Mouse (Mus musculus) layer of hippocampus, postnatal 10 days (tissue): ENCODE measurements at regions not wholly inside any gene's neighbourhood (a gene's known extent, or its start where the extent isn't known, plus 50 kb on each side); places are given as distances from the start of the nearest gene placed in this dataset.
"Not testable (repeated sequence)": the region's sequence is repeated elsewhere in the genome, so short reads cannot be mapped to it uniquely, and the experiment has no call there.

ENCODE experiments used
- DNase-seq, 2 experiments: peaks; one replicate each; pipeline ENCODE4 v3.0.0; 2021; ENCODE audit warnings: low spot score in 2 of 2

- DNase-seq: no peak
These were observed 279.2 kb downstream of the 4933412E24Rik start for GRCm38 (mm10) chr15:59737247-59737646.

- DNase-seq: no peak
These were observed 282.0 kb downstream of the 4933412E24Rik start for GRCm38 (mm10) chr15:59734376-59734775.

- no peak for DNase-seq
These were observed 282.5 kb downstream of the 4933412E24Rik start for GRCm38 (mm10) chr15:59733932-59734331.

- DNase-seq: no peak
These were observed 283.2 kb downstream of the 4933412E24Rik start for GRCm38 (mm10) chr15:59733031-59733810.

- no peak for DNase-seq
These were observed 285.3 kb downstream of the 4933412E24Rik start for GRCm38 (mm10) chr15:59731129-59731528.

GRCm38 (mm10) chr15:59728817-59729560, 287.4 kb downstream of the 4933412E24Rik start:
- DNase-seq: no peak

GRCm38 (mm10) chr15:59728131-59728601, 288.2 kb downstream of the 4933412E24Rik start:
- no peak for DNase-seq

- no peak for DNase-seq
These were observed 290.5 kb downstream of the 4933412E24Rik start for GRCm38 (mm10) chr15:59725881-59726280.

- no peak for DNase-seq
These were observed 293.6 kb downstream of the 4933412E24Rik start for GRCm38 (mm10) chr15:59722661-59723413.

GRCm38 (mm10) chr15:59721420-59721819, 295.0 kb downstream of the 4933412E24Rik start:
- no peak for DNase-seq

GRCm38 (mm10) chr15:59721018-59721417, 295.4 kb downstream of the 4933412E24Rik start:
- DNase-seq: no peak

GRCm38 (mm10) chr15:59720149-59720548, 296.3 kb downstream of the 4933412E24Rik start:
- no peak for DNase-seq

- DNase-seq: not testable (repeated sequence)
These were observed 296.9 kb downstream of the 4933412E24Rik start for GRCm38 (mm10) chr15:59719383-59720128.

- DNase-seq: no peak
These were observed 299.5 kb downstream of the 4933412E24Rik start for GRCm38 (mm10) chr15:59716872-59717271.

GRCm38 (mm10) chr15:59715951-59716350, 300.5 kb downstream of the 4933412E24Rik start:
- DNase-seq: no peak

GRCm38 (mm10) chr15:59713965-59714739, 302.3 kb downstream of the 4933412E24Rik start:
- no peak for DNase-seq

- DNase-seq: no peak
These were observed 304.2 kb downstream of the 4933412E24Rik start for GRCm38 (mm10) chr15:59712077-59712752.

- DNase-seq: no peak
These were observed 306.5 kb downstream of the 4933412E24Rik start for GRCm38 (mm10) chr15:59709925-59710324.

GRCm38 (mm10) chr15:59708402-59708801, 308.0 kb downstream of the 4933412E24Rik start:
- DNase-seq: no peak
